Mouse (Mus musculus): ENCODE measurements around the gene Lbh.

GRCm38 (mm10) chr17:72909061-72909852 lies 8.8 kb upstream of the Lbh start:
- TF ChIP-seq CTCF (IDR thresholded peaks at IDR 0.05; ENCODE audit: low read depth) (no peak), EP300 (IDR thresholded peaks at IDR 0.05; ENCODE audit: low read depth) (no peak)
